Mouse (Mus musculus) embryonic facial prominence, embryonic 12.5 days (tissue): ENCODE results near the gene Hps6. TPM values are rescaled to one million over a fixed set of nuclear protein-coding genes. Genes with fewer than 3 reads are reported as not detected.

Experiments
- polyA plus RNA-seq: library from polyadenylated mRNA; unstranded; fragments of >200 nt; fragmentation: Nextera tagmentation; extraction: Ambion mirVana; gene quantifications from 2 replicates; pipeline ENCODE4 v1.2.1, GENCODE M21; 2016

Hps6 gene
- polyA plus RNA-seq, 1 experiment from 2014 or later = 7.2 TPM

Other genes starting within 250 kb of the Hps6 start
- 85.8 and 91.9 TPM in 2 replicates for gene Mgea5, start 219.7 kb upstream of the Hps6 start, polyA plus RNA-seq
- 1.1 and 1.4 TPM in 2 replicates for gene Kcnip2, start 187.4 kb upstream of the Hps6 start, polyA plus RNA-seq
- 20.0 and 21.5 TPM in 2 replicates for gene Armh3, start 5.0 kb upstream of the Hps6 start, polyA plus RNA-seq
- 37.9 and 39.7 TPM in 2 replicates for gene Pprc1, start 41.4 kb downstream of the Hps6 start, polyA plus RNA-seq
- gene Ldb1, start 41.7 kb downstream of the Hps6 start, polyA plus RNA-seq = 131 and 142 TPM in 2 replicates
- gene Nolc1, start 72.4 kb downstream of the Hps6 start, polyA plus RNA-seq = 93.8 and 102 TPM in 2 replicates
- gene Elovl3, start 128.4 kb downstream of the Hps6 start, polyA plus RNA-seq = 0.59 and 0.93 TPM in 2 replicates
- gene Pitx3, start 144.8 kb downstream of the Hps6 start, polyA plus RNA-seq = 9.5 and 12.3 TPM in 2 replicates
- gene Gbf1, start 149.0 kb downstream of the Hps6 start, polyA plus RNA-seq = 70.1 and 70.9 TPM in 2 replicates